Mouse (Mus musculus): ENCODE measurements around the gene Prl8a6.

Gene Prl8a6

DNA sequence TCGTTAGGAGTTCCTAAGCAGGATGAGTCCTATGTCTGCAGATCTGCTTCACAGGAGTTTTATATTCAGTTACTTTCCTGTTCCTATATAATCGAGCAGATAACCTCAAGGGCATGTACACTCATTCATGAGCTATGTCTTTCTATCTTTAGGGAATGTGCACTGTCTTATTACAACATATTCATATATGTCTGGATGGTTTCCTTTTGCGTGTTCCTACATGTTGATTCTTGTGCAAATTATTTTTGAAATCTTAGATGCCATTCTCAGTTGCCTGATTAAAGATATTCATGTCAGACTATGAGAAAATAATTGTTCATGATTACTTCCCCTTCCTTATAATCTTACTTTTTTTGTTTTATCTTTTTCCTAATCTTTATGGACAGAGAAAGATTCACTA lies at the start of gene Prl8a6:
TSS of gene Prl8a6 (minus strand) at position 101 of the 400 bp plus-strand sequence.
- in situ Hi-C loops (cut with MseI, MboI), result no loop called here

DNA sequence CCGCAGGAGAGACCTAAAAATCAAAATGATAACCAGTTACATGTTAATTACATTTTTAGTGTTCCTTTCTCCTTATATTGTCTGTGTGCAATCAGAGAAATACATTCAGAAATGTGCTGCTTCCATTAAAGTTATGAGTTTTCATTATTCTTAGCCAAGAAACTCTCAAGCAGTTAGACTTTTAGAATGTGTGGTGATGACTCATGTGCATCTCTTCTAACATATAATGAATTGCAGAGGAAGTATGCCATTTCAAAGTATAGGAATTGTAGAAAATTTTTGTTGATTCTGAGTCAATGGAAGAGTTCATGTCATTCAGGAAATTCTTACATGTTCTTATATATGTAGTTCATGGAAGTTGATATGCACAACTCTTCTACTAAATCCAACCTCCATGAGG lies 5.3 kb downstream of the Prl8a6 start:
- in situ Hi-C loops (cut with MseI, MboI), result no loop called here

DNA sequence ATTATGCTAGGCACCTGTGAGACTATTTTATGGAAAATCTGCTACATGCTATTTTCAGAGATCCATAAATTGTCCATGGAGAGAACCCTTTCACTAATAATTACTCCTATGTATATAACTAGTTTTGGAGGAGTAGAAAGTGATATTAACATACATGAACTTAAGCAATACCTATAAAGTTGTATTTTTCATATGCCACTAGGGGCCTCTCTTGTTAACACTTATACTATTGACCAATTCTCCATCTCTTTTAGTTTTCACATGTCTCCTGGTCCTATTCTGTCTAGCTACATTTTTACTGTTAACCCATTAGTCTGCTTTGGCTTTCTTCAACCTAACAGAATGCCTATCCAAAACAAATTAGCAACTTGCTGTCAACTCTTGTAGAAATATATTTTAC lies 24.8 kb downstream of the Prl8a6 start:
- in situ Hi-C loops (cut with MseI, MboI), result no loop called here

DNA sequence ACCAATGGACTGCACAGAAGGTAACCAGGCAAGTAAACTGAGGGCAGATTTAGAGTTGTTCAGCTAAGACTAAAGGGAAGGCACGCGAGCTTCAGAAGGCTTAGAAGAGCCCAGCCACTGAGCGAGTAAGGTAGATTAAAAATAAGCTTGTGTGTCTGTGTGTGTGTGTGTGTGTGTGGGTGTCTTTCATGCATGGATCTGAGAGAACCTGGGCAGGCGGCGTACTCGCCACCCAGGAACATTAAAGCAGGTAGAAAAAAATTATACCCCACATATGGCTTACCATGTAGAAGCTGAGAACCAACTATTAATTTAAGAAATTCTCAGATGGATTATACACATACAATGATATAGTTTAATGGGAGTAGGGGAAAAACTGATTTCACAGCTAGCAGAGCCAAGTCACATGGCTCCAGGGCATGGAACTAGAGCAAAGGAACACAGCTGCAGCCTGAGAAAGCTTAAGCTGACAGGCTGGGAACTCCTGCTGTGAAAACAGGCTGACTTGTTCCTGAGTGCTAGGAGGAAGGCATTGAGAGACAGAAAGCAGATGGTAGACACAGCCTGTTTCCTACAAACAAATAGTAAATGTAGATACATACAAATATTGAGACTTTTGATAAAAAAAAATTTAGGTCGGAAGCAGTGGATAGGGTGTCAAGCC lies 39.3 kb downstream of the Prl8a6 start:
- in situ Hi-C loops (cut with MseI, MboI), result no loop called here

DNA sequence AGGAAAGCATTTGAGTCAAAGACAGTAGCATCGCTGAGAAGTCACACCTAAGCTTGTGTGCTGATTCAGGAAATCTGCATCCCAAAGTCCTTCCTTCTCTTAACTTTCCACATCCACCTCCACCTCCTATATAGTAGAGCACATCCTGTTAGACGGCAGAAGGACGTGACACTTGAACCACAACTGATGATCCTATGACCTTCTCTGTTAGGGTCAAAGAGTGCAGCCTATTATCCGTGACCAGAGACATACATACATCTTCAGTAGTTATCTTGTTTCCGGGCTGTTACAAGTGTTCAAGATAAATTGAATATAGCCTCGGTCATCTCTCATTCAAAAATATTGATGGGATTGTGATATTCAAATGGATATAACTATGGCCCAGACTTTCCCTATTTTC lies 47.7 kb downstream of the Prl8a6 start, which contains the start of gene Prl2b1:
TSS of gene Prl2b1 (minus strand) at position 101 of the 400 bp plus-strand sequence.
- in situ Hi-C loops (cut with MseI, MboI), result no loop called here

Data from mouse trophoblast stem cell (cell line).